Mouse (Mus musculus): ENCODE measurements around the gene Ccnd1. TPM values are rescaled to one million over a fixed set of nuclear protein-coding genes. Genes with fewer than 3 reads are reported as not detected.

Ccnd1 gene
- polyA plus RNA-seq, 1 experiment from 2014 or later: 19.2 TPM

GRCm38 (mm10) chr7:144937899-144938517 lies 1.7 kb downstream of the Ccnd1 start:
- H3K4me1 ChIP-seq: peaks cover 71% of the 10 kb centered on the region
- no peaks in the 10 kb centered on the region for H3K36me3 ChIP-seq
- H3K4me2 ChIP-seq: peak overlapping the region; percentile 100
- H3K9me3 ChIP-seq (replicated peaks): no peaks in the 10 kb centered on the region
- peaks cover 45% of the 10 kb centered on the region for H3K27me3 ChIP-seq (replicated peaks)
- peak overlapping the region; percentile 48 for H3K4me3 ChIP-seq (replicated peaks)
- under 1% methylated on average over 39 of the region's 39 CpGs for WGBS
- peak overlapping the region; percentile 37 for H3K9ac ChIP-seq (replicated peaks)
- ATAC-seq (ENCODE audit: low FRiP score): no peak
- no peak overlapping the region for H3K27ac ChIP-seq (replicated peaks)

DNA sequence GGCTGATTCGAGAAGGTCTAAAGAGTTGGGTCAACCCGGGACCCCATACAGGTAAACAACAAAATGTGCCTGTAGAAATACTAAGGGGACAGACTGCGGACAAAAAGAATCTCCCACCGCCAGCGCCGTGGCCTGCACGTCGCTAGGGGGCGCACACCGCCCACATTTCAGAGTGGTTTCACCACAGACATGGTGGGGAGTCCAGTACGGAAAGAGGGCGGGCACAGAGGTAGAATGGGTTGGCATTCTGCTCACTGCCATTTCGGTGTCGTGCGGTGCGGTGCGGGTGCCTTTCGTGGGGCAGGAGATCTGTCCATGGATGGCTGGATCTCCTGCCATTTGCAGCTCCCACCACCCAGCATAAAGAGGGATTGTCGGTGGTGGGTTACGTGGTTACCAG lies 2.2 kb downstream of the Ccnd1 start:
- peak; percentile 60 for ATAC-seq (ENCODE audit: low FRiP score)
- WGBS: 1% methylated on average over 20 of the region's 20 CpGs
- H3K4me2 ChIP-seq: peak overlapping the region; percentile 100
- H3K36me3 ChIP-seq: no peaks in the 10 kb centered on the region
- peak overlapping the region; percentile 37 for H3K9ac ChIP-seq (replicated peaks)
- no peaks in the 10 kb centered on the region for H3K9me3 ChIP-seq (replicated peaks)
- H3K27ac ChIP-seq (replicated peaks): no peak overlapping the region
- H3K27me3 ChIP-seq (replicated peaks): peaks cover 40% of the 10 kb centered on the region
- peaks cover 66% of the 10 kb centered on the region for H3K4me1 ChIP-seq
- H3K4me3 ChIP-seq (replicated peaks): peak overlapping the region; percentile 48

DNA sequence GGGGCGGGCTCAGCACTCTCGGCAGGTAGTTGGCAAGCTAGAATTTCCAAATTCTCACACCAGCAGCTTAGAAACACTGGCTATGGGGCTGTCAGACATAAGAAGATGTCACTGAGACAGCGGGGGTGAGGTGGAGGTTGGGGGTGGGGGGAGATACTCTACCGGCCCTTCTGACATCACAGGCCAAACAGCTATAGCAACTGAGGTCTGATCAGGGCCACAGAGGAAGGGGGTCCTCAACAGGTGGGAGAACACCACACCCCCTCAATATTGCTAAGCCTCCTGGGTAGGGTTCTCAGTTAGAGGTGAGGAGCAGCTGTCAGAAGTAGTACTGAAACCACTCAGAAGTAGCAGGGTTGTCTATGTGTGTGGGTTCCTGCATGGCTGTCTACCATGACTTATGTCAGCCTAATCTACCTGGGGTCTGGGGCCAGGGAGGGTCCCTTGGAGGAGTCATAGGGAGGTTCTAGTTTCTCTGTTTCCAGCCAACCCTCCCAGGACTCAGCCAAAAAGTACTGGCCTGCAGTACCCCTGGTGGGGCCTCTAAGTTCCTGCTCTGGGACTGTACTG lies 3.3 kb downstream of the Ccnd1 start:
- 84% methylated on average over 4 of the region's 4 CpGs for WGBS
- Histone ChIP-seq H3K27me3 (replicated peaks) (peaks cover 29% of the 10 kb centered on the region), H3K36me3 (no peaks in the 10 kb centered on the region), H3K9ac (replicated peaks) (no peak overlapping the region), H3K4me1 (peaks cover 55% of the 10 kb centered on the region), H3K9me3 (replicated peaks) (no peaks in the 10 kb centered on the region), H3K4me3 (replicated peaks) (no peak overlapping the region), H3K27ac (replicated peaks) (no peak overlapping the region), H3K4me2 (no peak overlapping the region)
- no peak for ATAC-seq (ENCODE audit: low FRiP score)

GRCm38 (mm10) chr7:144935563-144935962 lies 4.2 kb downstream of the Ccnd1 start:
- H3K36me3 ChIP-seq: no peaks in the 10 kb centered on the region
- no peak overlapping the region for H3K4me3 ChIP-seq (replicated peaks)
- no peaks in the 10 kb centered on the region for H3K9me3 ChIP-seq (replicated peaks)
- H3K9ac ChIP-seq (replicated peaks): no peak overlapping the region; the same call in 1 of the 2 replicates
- H3K4me1 ChIP-seq: peaks cover 47% of the 10 kb centered on the region
- H3K4me2 ChIP-seq: no peak overlapping the region
- 48% methylated on average over 5 of the region's 5 CpGs for WGBS
- peaks cover 25% of the 10 kb centered on the region for H3K27me3 ChIP-seq (replicated peaks)
- ATAC-seq (ENCODE audit: low FRiP score): no peak
- no peak overlapping the region for H3K27ac ChIP-seq (replicated peaks)

- Histone ChIP-seq H3K27me3 (replicated peaks) (peaks cover 20% of the 10 kb centered on the region), H3K4me1 (peaks cover 44% of the 10 kb centered on the region), H3K36me3 (no peaks in the 10 kb centered on the region), H3K4me2 (no peak overlapping the region), H3K9me3 (replicated peaks) (no peaks in the 10 kb centered on the region), H3K27ac (replicated peaks) (no peak overlapping the region), H3K9ac (replicated peaks) (no peak overlapping the region), H3K4me3 (replicated peaks) (no peak overlapping the region)
- 48% methylated on average over 5 of the region's 5 CpGs for WGBS
- no peak for ATAC-seq (ENCODE audit: low FRiP score)
Observed at GRCm38 (mm10) chr7:144934901-144935300, 4.8 kb downstream of the Ccnd1 start.

- no peak overlapping the region for H3K4me3 ChIP-seq (replicated peaks)
- H3K27me3 ChIP-seq (replicated peaks): peaks cover 9% of the 10 kb centered on the region; the same call in 1 of the 2 replicates
- WGBS: 91% methylated on average over 8 of the region's 8 CpGs
- H3K36me3 ChIP-seq: no peaks in the 10 kb centered on the region
- H3K27ac ChIP-seq (replicated peaks): no peak overlapping the region
- no peaks in the 10 kb centered on the region for H3K9me3 ChIP-seq (replicated peaks)
- H3K9ac ChIP-seq (replicated peaks): no peak overlapping the region
- H3K4me2 ChIP-seq: no peak overlapping the region
- ATAC-seq (ENCODE audit: low FRiP score): no peak
- peaks cover 38% of the 10 kb centered on the region for H3K4me1 ChIP-seq
Observed at GRCm38 (mm10) chr7:144933796-144934195, 5.9 kb downstream of the Ccnd1 start.

GRCm38 (mm10) chr7:144933336-144933735 lies 6.4 kb downstream of the Ccnd1 start:
- H3K4me2 ChIP-seq: no peak overlapping the region
- H3K9ac ChIP-seq (replicated peaks): no peak overlapping the region
- no peak overlapping the region for H3K27ac ChIP-seq (replicated peaks)
- no peaks in the 10 kb centered on the region for H3K36me3 ChIP-seq
- WGBS: 84% methylated on average over 3 of the region's 3 CpGs
- no peak overlapping the region for H3K4me3 ChIP-seq (replicated peaks)
- no peaks in the 10 kb centered on the region for H3K9me3 ChIP-seq (replicated peaks)
- peaks cover 33% of the 10 kb centered on the region for H3K4me1 ChIP-seq
- H3K27me3 ChIP-seq (replicated peaks): 0 out of 2 replicates have a peak, but pooled peaks cover 5% of the 10 kb centered on the region
- no peak for ATAC-seq (ENCODE audit: low FRiP score)

GRCm38 (mm10) chr7:144932389-144932937 lies 7.3 kb downstream of the Ccnd1 start:
- no peaks in the 10 kb centered on the region for H3K27me3 ChIP-seq (replicated peaks)
- no peaks in the 10 kb centered on the region for H3K9me3 ChIP-seq (replicated peaks)
- peaks cover 25% of the 10 kb centered on the region for H3K4me1 ChIP-seq
- WGBS: 75% methylated on average over 18 of the region's 18 CpGs
- no peak overlapping the region for H3K4me3 ChIP-seq (replicated peaks)
- no peaks in the 10 kb centered on the region for H3K36me3 ChIP-seq
- ATAC-seq (ENCODE audit: low FRiP score): no peak
- H3K9ac ChIP-seq (replicated peaks): no peak overlapping the region
- H3K27ac ChIP-seq (replicated peaks): no peak overlapping the region
- no peak overlapping the region for H3K4me2 ChIP-seq

DNA sequence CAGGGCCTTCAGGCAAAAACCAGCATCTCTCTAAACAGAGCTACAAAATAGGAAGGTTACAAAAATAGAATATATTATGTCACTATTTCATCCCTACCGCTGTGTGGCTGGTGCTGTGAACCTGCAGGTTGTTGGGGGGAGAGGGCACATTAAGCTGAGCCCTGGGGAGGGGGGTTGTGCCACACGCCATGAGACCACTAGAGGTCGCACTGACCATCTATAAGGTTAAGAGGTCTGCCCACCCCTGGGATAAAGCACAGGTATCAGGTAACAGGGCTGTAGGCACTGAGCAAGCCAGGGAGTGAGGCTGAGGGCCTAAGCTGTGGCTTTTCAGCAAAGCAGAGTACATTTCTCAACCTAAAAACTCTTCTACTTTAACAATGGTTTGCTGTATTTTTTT lies 7.9 kb downstream of the Ccnd1 start:
- no peak overlapping the region for H3K27ac ChIP-seq (replicated peaks)
- H3K36me3 ChIP-seq: no peaks in the 10 kb centered on the region
- peaks cover 19% of the 10 kb centered on the region for H3K4me1 ChIP-seq
- WGBS: 25% methylated on average over 3 of the region's 3 CpGs
- H3K9me3 ChIP-seq (replicated peaks): no peaks in the 10 kb centered on the region
- H3K4me2 ChIP-seq: no peak overlapping the region
- no peak overlapping the region for H3K4me3 ChIP-seq (replicated peaks)
- H3K9ac ChIP-seq (replicated peaks): no peak overlapping the region
- ATAC-seq (ENCODE audit: low FRiP score): no peak
- H3K27me3 ChIP-seq (replicated peaks): no peaks in the 10 kb centered on the region

GRCm38 (mm10) chr7:144929931-144930330 lies 9.8 kb downstream of the Ccnd1 start:
- Histone ChIP-seq H3K9ac (replicated peaks) (no peak overlapping the region), H3K4me1 (peaks cover 9% of the 10 kb centered on the region), H3K4me3 (replicated peaks) (no peak overlapping the region), H3K36me3 (no peaks in the 10 kb centered on the region), H3K9me3 (replicated peaks) (no peaks in the 10 kb centered on the region), H3K4me2 (no peak overlapping the region), H3K27me3 (replicated peaks) (no peaks in the 10 kb centered on the region), H3K27ac (replicated peaks) (no peak overlapping the region)
- ATAC-seq (ENCODE audit: low FRiP score): no peak
- WGBS: 28% methylated on average over 5 of the region's 5 CpGs

GRCm38 (mm10) chr7:144929506-144929905 lies 10.2 kb downstream of the Ccnd1 start:
- Histone ChIP-seq H3K27ac (replicated peaks) (no peak overlapping the region), H3K27me3 (replicated peaks) (no peaks in the 10 kb centered on the region), H3K9ac (replicated peaks) (no peak overlapping the region), H3K4me3 (replicated peaks) (no peak overlapping the region), H3K36me3 (no peaks in the 10 kb centered on the region), H3K4me1 (peaks cover 9% of the 10 kb centered on the region), H3K9me3 (replicated peaks) (no peaks in the 10 kb centered on the region), H3K4me2 (no peak overlapping the region)
- WGBS: 80% methylated on average over 8 of the region's 8 CpGs
- no peak for ATAC-seq (ENCODE audit: low FRiP score)

DNA sequence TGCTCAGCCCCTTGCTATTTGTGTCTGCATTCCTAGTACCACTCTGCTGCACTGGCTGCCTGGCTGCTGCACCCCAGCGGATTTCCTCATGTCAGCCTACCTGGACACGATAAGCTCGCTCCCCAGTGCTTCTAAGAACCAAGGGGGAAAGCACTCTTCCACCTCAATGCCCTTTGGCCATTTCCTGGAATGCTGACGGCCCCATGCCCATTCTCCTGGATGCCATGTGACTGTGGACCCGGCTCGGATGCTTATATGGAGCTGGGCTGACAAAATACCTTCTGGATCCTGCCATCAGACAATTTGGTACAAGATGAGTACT lies 10.9 kb downstream of the Ccnd1 start:
- Histone ChIP-seq H3K4me1 (peaks cover 9% of the 10 kb centered on the region), H3K36me3 (no peaks in the 10 kb centered on the region), H3K27me3 (replicated peaks) (no peaks in the 10 kb centered on the region), H3K27ac (replicated peaks) (no peak overlapping the region), H3K9ac (replicated peaks) (no peak overlapping the region), H3K4me2 (no peak overlapping the region), H3K9me3 (replicated peaks) (no peaks in the 10 kb centered on the region), H3K4me3 (replicated peaks) (no peak overlapping the region)
- no peak for ATAC-seq (ENCODE audit: low FRiP score)
- WGBS: 84% methylated on average over 6 of the region's 6 CpGs
